Mouse (Mus musculus) gastrocnemius, adult 2 months (tissue): Measurements from ENCODE around the gene Uhrf1bp1l. TPM values are rescaled to one million over a fixed set of nuclear protein-coding genes. Genes with fewer than 3 reads are reported as not detected.

Source experiments
- DNase-seq: peaks from one replicate; pipeline ENCODE4 v3.0.0; 2022
- H3K27ac ChIP-seq: fragments of 200-600 bp; 2 replicates; pipeline ENCODE4 v1.8.1; 2022; ENCODE audit warnings: mild to moderate bottlenecking
- H3K4me3 ChIP-seq: fragments of 200-600 bp; 2 replicates; pipeline ENCODE4 v1.8.1; 2022; ENCODE audit warnings: mild to moderate bottlenecking, moderate library complexity
- CTCF ChIP-seq: fragments of 200-600 bp; IDR thresholded peaks from 2 replicates; pipeline ENCODE4 v1.8.1; 2022; ENCODE audit warnings: antibody characterized with exemption, mild to moderate bottlenecking, moderate library complexity
- intact Hi-C: fragments of 180-260 bp; cut with DNase I; formaldehyde crosslinking; loops from one replicate; pipeline ENCODE4 v1.15.1; 2025
- total RNA-seq, 2 experiments: library from RNA; stranded (reverse); gene quantifications; 2 replicates each; pipeline ENCODE4 v1.2.3; 2021

Gene Uhrf1bp1l
- total RNA-seq, 2 experiments from 2014 or later: 19.3 to 20.1 TPM

DNA sequence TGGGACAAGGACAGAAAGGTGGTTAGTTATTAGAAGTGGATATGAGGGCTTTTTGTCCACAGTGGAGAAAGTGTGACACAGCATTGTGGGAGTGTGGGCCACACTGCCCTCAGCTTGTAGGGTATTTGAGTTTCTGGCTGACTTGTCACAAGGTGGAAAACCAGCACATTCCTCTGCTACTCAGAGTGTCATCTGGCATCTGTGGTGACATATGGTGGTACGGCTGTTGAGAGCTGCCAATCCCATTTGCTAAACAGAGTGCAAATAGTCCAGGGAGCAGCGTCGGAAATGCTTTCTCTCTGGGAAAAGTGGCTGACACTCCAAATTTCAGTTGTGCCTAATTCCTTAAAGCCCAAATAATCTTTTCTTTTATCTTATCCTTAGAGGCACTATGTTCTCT is 82.1 kb downstream of the Uhrf1bp1l start:
- intact Hi-C loops: loop anchor here (10.0 kb wide), 1 partner anchor 362 kb away; no protein-coding TSS in a partner anchor
- no peak overlapping the region for H3K4me3 ChIP-seq
- no peak for TF ChIP-seq CTCF

GRCm38 (mm10) chr10:89832334-89832733 is 87.5 kb downstream of the Uhrf1bp1l start:
- H3K4me3 ChIP-seq: no peak overlapping the region
- no peak for TF ChIP-seq CTCF
- H3K27ac ChIP-seq: no peak overlapping the region
- intact Hi-C loops: no loop called here
- no peak for DNase-seq

More for the DNA sequence above, 82.1 kb downstream of the Uhrf1bp1l start:
- no peak for DNase-seq
- H3K27ac ChIP-seq: no peak overlapping the region

GRCm38 (mm10) chr10:89833166-89833565 is 88.4 kb downstream of the Uhrf1bp1l start:
- Histone ChIP-seq H3K4me3 (no peak overlapping the region), H3K27ac (no peak overlapping the region)
- DNase-seq: no peak
- intact Hi-C loops: no loop called here
- no peak for TF ChIP-seq CTCF

- no peak overlapping the region for H3K27ac ChIP-seq
- DNase-seq: no peak
- TF ChIP-seq CTCF: no peak
- intact Hi-C loops: no loop called here
- H3K4me3 ChIP-seq: no peak overlapping the region
These were observed 92.7 kb downstream of the Uhrf1bp1l start for GRCm38 (mm10) chr10:89837476-89837875.

DNA sequence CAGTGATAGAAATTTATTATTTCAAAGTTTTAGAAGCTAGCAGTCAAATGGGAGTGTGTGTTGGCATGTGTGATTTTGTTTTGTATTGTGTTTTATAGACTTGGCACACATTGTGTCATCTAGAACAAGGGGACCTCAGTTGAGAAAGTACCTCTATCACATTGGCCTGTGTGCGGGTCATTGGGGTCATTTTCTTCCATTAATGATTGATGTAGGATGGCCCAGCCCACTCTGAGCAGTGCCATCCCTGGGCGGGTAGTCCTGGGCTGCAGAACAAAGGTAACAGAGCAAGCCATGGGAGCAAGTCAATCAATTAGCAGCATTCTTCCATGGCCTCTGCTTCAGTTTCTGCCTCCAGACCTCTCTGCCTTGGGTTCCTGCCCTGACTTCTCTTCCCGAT is 94.0 kb downstream of the Uhrf1bp1l start:
- no peak for TF ChIP-seq CTCF
- H3K4me3 ChIP-seq: no peak overlapping the region
- no peak for DNase-seq
- no peak overlapping the region for H3K27ac ChIP-seq
- intact Hi-C loops: no loop called here

GRCm38 (mm10) chr10:89850951-89851350 is 106.2 kb downstream of the Uhrf1bp1l start:
- intact Hi-C loops: no loop called here
- DNase-seq: no peak
- no peak for TF ChIP-seq CTCF
- Histone ChIP-seq H3K4me3 (no peak overlapping the region), H3K27ac (no peak overlapping the region)

DNA sequence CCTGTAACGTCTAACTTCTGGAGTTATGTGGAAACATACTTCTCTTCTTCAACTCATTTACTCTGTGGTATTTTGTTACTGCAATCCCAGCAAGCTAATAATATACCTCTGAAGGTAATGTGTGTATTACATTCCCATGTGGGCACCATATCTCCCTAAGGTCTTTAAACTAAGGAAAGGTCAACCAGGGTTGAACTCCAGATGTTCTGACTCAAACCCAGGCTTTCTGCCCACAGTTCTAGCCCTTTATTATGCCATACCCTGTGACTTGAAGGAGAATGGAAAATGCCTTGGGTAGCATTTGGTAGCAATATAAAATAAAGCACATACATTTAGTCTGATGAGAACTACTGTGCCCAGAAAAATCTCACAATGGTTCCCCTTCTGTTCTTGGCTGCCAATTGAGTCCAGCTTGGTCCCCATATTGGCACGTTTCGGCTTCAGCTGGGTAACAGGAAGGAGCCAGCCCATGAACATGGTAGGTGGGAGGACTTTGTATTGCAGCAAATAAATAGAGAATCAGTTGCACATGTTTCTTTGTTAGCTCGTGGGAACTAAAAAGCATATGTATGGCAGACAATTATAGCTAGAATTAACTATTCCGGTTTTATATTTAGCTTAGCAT is 110.6 kb downstream of the Uhrf1bp1l start:
- TF ChIP-seq CTCF: no peak
- H3K4me3 ChIP-seq: no peak overlapping the region
- DNase-seq: no peak
- intact Hi-C loops: no loop called here
- no peak overlapping the region for H3K27ac ChIP-seq

DNA sequence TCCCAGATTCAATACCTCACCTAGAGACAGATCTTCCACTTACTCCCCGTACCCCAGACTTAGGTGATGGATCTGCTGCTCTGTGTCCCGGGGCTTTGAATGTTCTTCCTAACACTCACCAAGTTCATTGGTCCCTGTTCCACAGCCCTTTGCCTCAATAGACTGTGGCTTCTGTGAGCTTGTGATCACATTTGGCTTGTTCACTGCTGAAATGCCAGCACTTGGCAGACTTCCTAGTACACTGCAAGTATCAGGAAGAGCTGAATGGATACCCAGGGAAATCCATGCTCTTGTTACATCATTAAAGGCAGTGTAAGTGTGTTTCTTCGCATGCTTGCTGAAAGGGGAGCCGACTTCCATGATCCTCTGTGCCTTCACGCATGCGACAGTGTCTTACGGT is 111.5 kb downstream of the Uhrf1bp1l start:
- no peak for TF ChIP-seq CTCF
- no peak for DNase-seq
- Histone ChIP-seq H3K27ac (no peak overlapping the region), H3K4me3 (no peak overlapping the region)
- intact Hi-C loops: no loop called here

DNA sequence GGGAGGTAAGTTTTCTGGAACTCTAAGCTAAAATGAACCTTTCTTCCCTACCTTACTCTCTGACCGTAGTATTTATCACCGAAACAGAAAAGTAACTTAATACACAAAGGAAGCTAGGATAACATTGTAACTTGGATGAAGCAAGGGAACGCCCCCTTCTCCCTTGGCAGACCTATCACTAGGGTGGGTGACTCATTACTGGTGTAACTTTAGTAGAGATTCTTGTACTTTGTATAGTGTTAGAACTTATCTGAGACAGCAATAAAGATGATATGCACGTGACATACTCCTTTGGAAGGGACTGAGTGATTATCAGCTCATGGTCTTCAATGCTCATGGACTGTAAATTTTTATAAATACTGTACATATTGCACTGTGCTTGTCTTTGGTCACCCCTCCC is 123.4 kb downstream of the Uhrf1bp1l start:
- Histone ChIP-seq H3K4me3 (no peak overlapping the region), H3K27ac (no peak overlapping the region)
- intact Hi-C loops: no loop called here
- TF ChIP-seq CTCF: no peak
- no peak for DNase-seq

- no peak overlapping the region for H3K4me3 ChIP-seq
- no peak overlapping the region for H3K27ac ChIP-seq
- no peak for DNase-seq
- no peak for TF ChIP-seq CTCF
- intact Hi-C loops: no loop called here
These were observed 124.0 kb downstream of the Uhrf1bp1l start for GRCm38 (mm10) chr10:89868836-89869235.

Other genes starting within 250 kb of the Uhrf1bp1l start
- under 1 TPM in 1 of 2 experiments, not detected in 1; 0.25 TPM for gene Nr1h4, start 211.4 kb upstream of the Uhrf1bp1l start, total RNA-seq
- not detected for gene Slc17a8, start 123.7 kb upstream of the Uhrf1bp1l start, total RNA-seq
- gene Scyl2, start 58.7 kb upstream of the Uhrf1bp1l start, total RNA-seq: 10 to 100 TPM; 13.2 to 14.0 TPM
- gene Actr6, start 12.7 kb upstream of the Uhrf1bp1l start, total RNA-seq: 1 to 10 TPM; 5.2 to 8.8 TPM
- under 1 TPM; 0.20 to 0.22 TPM for gene Anks1b, start 128.5 kb downstream of the Uhrf1bp1l start, total RNA-seq